Mouse (Mus musculus): ENCODE measurements around the gene Pacsin1. TPM values are rescaled to one million over a fixed set of nuclear protein-coding genes. Genes with fewer than 3 reads are reported as not detected.

Gene Pacsin1
- polyA plus RNA-seq, 1 experiment = not detected

- Histone ChIP-seq H3K79me2 (ENCODE audit: control insufficient read depth, insufficient read depth) (no peaks in the 10 kb centered on the region), H3K27me3 (ENCODE audit: control insufficient read depth, insufficient read depth, insufficient read length) (peaks cover 45% of the 10 kb centered on the region), H3ac (ENCODE audit: control insufficient read depth, insufficient read length, low read depth) (no peak overlapping the region), H3K36me3 (ENCODE audit: control insufficient read depth, insufficient read depth) (no peaks in the 10 kb centered on the region), H3K79me3 (ENCODE audit: low read depth) (no peaks in the 10 kb centered on the region), H3K4me3 (ENCODE audit: insufficient read depth, poor library complexity, severe bottlenecking) (no peak overlapping the region)
- TF ChIP-seq CEBPB (IDR thresholded peaks at IDR 0.05; ENCODE audit: low read depth) (no peak), CTCF (IDR thresholded peaks at IDR 0.05; ENCODE audit: control insufficient read depth, insufficient read depth, insufficient read length) (no peak), FOSL1 (IDR thresholded peaks at IDR 0.05; ENCODE audit: insufficient read depth, low read length, poor library complexity, severe bottlenecking) (no peak), MYOG (IDR thresholded peaks at IDR 0.05; ENCODE audit: control insufficient read depth, extremely low read depth, insufficient read length) (no peak), USF1 (IDR thresholded peaks at IDR 0.05; ENCODE audit: low read depth) (no peak), MYOD1 (IDR thresholded peaks at IDR 0.05; ENCODE audit: control insufficient read depth, insufficient read length, low read depth) (no peak), MAX (IDR thresholded peaks at IDR 0.05) (no peak)
These were observed 71.2 kb downstream of the Pacsin1 start for GRCm38 (mm10) chr17:27726527-27726926.

GRCm38 (mm10) chr17:27728770-27729169 is 73.5 kb downstream of the Pacsin1 start, which contains the start of gene Spdef:
Gene Spdef, minus strand, starts transcription at chr17:27728955.
- Histone ChIP-seq H3K79me3 (ENCODE audit: low read depth) (no peaks in the 10 kb centered on the region), H3K27me3 (ENCODE audit: control insufficient read depth, insufficient read depth, insufficient read length) (peaks cover 35% of the 10 kb centered on the region), H3K79me2 (ENCODE audit: control insufficient read depth, insufficient read depth) (no peaks in the 10 kb centered on the region), H3ac (ENCODE audit: control insufficient read depth, insufficient read length, low read depth) (no peak within 1 kb of the TSS), H3K36me3 (ENCODE audit: control insufficient read depth, insufficient read depth) (no peaks in the 10 kb centered on the region), H3K4me3 (ENCODE audit: insufficient read depth, poor library complexity, severe bottlenecking) (no peak within 1 kb of the TSS)
- TF ChIP-seq MYOG (IDR thresholded peaks at IDR 0.05; ENCODE audit: control insufficient read depth, extremely low read depth, insufficient read length) = no peak
- no peak for TF ChIP-seq USF1 (IDR thresholded peaks at IDR 0.05; ENCODE audit: low read depth)
- TF ChIP-seq MAX (IDR thresholded peaks at IDR 0.05) = no peak
- no peak for TF ChIP-seq CEBPB (IDR thresholded peaks at IDR 0.05; ENCODE audit: low read depth)
- no peak for TF ChIP-seq FOSL1 (IDR thresholded peaks at IDR 0.05; ENCODE audit: insufficient read depth, low read length, poor library complexity, severe bottlenecking)
- TF ChIP-seq CTCF (IDR thresholded peaks at IDR 0.05; ENCODE audit: control insufficient read depth, insufficient read depth, insufficient read length) = no peak
- no peak for TF ChIP-seq MYOD1 (IDR thresholded peaks at IDR 0.05; ENCODE audit: control insufficient read depth, insufficient read length, low read depth)

- no peak for TF ChIP-seq MYOD1 (IDR thresholded peaks at IDR 0.05; ENCODE audit: control insufficient read depth, insufficient read length, low read depth)
- no peak for TF ChIP-seq CEBPB (IDR thresholded peaks at IDR 0.05; ENCODE audit: low read depth)
- TF ChIP-seq MAX (IDR thresholded peaks at IDR 0.05) = no peak
- no peak for TF ChIP-seq CTCF (IDR thresholded peaks at IDR 0.05; ENCODE audit: control insufficient read depth, insufficient read depth, insufficient read length)
- no peaks in the 10 kb centered on the region for H3K79me2 ChIP-seq (ENCODE audit: control insufficient read depth, insufficient read depth)
- no peak overlapping the region for H3K4me3 ChIP-seq (ENCODE audit: insufficient read depth, poor library complexity, severe bottlenecking)
- no peaks in the 10 kb centered on the region for H3K36me3 ChIP-seq (ENCODE audit: control insufficient read depth, insufficient read depth)
- H3K27me3 ChIP-seq (ENCODE audit: control insufficient read depth, insufficient read depth, insufficient read length) = peaks cover 20% of the 10 kb centered on the region
- no peak overlapping the region for H3ac ChIP-seq (ENCODE audit: control insufficient read depth, insufficient read length, low read depth)
- H3K79me3 ChIP-seq (ENCODE audit: low read depth) = no peaks in the 10 kb centered on the region
These were observed 76.8 kb downstream of the Pacsin1 start for GRCm38 (mm10) chr17:27732152-27732551.

GRCm38 (mm10) chr17:27732694-27733093 is 77.4 kb downstream of the Pacsin1 start:
- TF ChIP-seq MAX (IDR thresholded peaks at IDR 0.05) (no peak), FOSL1 (IDR thresholded peaks at IDR 0.05; ENCODE audit: insufficient read depth, low read length, poor library complexity, severe bottlenecking) (no peak), CEBPB (IDR thresholded peaks at IDR 0.05; ENCODE audit: low read depth) (no peak), MYOD1 (IDR thresholded peaks at IDR 0.05; ENCODE audit: control insufficient read depth, insufficient read length, low read depth) (no peak), USF1 (IDR thresholded peaks at IDR 0.05; ENCODE audit: low read depth) (no peak), CTCF (IDR thresholded peaks at IDR 0.05; ENCODE audit: control insufficient read depth, insufficient read depth, insufficient read length) (no peak), MYOG (IDR thresholded peaks at IDR 0.05; ENCODE audit: control insufficient read depth, extremely low read depth, insufficient read length) (no peak)
- Histone ChIP-seq H3K4me3 (ENCODE audit: insufficient read depth, poor library complexity, severe bottlenecking) (no peak overlapping the region), H3ac (ENCODE audit: control insufficient read depth, insufficient read length, low read depth) (no peak overlapping the region), H3K27me3 (ENCODE audit: control insufficient read depth, insufficient read depth, insufficient read length) (peaks cover 20% of the 10 kb centered on the region), H3K79me3 (ENCODE audit: low read depth) (no peaks in the 10 kb centered on the region), H3K79me2 (ENCODE audit: control insufficient read depth, insufficient read depth) (no peaks in the 10 kb centered on the region), H3K36me3 (ENCODE audit: control insufficient read depth, insufficient read depth) (no peaks in the 10 kb centered on the region)

GRCm38 (mm10) chr17:27734344-27735073 is 79.2 kb downstream of the Pacsin1 start:
- no peak overlapping the region for H3ac ChIP-seq (ENCODE audit: control insufficient read depth, insufficient read length, low read depth)
- no peaks in the 10 kb centered on the region for H3K79me3 ChIP-seq (ENCODE audit: low read depth)
- no peak overlapping the region for H3K4me3 ChIP-seq (ENCODE audit: insufficient read depth, poor library complexity, severe bottlenecking)
- no peaks in the 10 kb centered on the region for H3K79me2 ChIP-seq (ENCODE audit: control insufficient read depth, insufficient read depth)
- TF ChIP-seq MYOG (IDR thresholded peaks at IDR 0.05; ENCODE audit: control insufficient read depth, extremely low read depth, insufficient read length) (no peak), CEBPB (IDR thresholded peaks at IDR 0.05; ENCODE audit: low read depth) (no peak), CTCF (IDR thresholded peaks at IDR 0.05; ENCODE audit: control insufficient read depth, insufficient read depth, insufficient read length) (no peak), MAX (IDR thresholded peaks at IDR 0.05) (no peak), USF1 (IDR thresholded peaks at IDR 0.05; ENCODE audit: low read depth) (no peak), FOSL1 (IDR thresholded peaks at IDR 0.05; ENCODE audit: insufficient read depth, low read length, poor library complexity, severe bottlenecking) (no peak), MYOD1 (IDR thresholded peaks at IDR 0.05; ENCODE audit: control insufficient read depth, insufficient read length, low read depth) (no peak)
- H3K36me3 ChIP-seq (ENCODE audit: control insufficient read depth, insufficient read depth) = no peaks in the 10 kb centered on the region
- peaks cover 8% of the 10 kb centered on the region for H3K27me3 ChIP-seq (ENCODE audit: control insufficient read depth, insufficient read depth, insufficient read length)
